Mouse (Mus musculus) megakaryocyte, embryonic 14.5 days (primary cell): ENCODE results near the gene Pqlc2.

Source experiments
- FLI1 ChIP-seq: IDR thresholded peaks from 2 replicates; pipeline ENCODE4 v1.6.1; 2012; ENCODE audit warnings: low read length, inconsistent platforms, mixed read lengths
- GATA1 ChIP-seq: IDR thresholded peaks from 3 replicates; pipeline ENCODE4 v1.6.1; 2012; ENCODE audit warnings: mixed read lengths, low read length, inconsistent platforms, borderline replicate concordance

GRCm38 (mm10) chr4:139244176-139244575, 66.3 kb downstream of the Pqlc2 start:
- TF ChIP-seq GATA1 (no peak), FLI1 (no peak)
